Mouse (Mus musculus): ENCODE measurements around the gene Atn1. TPM values are rescaled to one million over a fixed set of nuclear protein-coding genes. Genes with fewer than 3 reads are reported as not detected.

Atn1 gene
- total and polyA plus RNA-seq, 3 experiments: 1.6 to 43.2 TPM; not detected in 1

DNA sequence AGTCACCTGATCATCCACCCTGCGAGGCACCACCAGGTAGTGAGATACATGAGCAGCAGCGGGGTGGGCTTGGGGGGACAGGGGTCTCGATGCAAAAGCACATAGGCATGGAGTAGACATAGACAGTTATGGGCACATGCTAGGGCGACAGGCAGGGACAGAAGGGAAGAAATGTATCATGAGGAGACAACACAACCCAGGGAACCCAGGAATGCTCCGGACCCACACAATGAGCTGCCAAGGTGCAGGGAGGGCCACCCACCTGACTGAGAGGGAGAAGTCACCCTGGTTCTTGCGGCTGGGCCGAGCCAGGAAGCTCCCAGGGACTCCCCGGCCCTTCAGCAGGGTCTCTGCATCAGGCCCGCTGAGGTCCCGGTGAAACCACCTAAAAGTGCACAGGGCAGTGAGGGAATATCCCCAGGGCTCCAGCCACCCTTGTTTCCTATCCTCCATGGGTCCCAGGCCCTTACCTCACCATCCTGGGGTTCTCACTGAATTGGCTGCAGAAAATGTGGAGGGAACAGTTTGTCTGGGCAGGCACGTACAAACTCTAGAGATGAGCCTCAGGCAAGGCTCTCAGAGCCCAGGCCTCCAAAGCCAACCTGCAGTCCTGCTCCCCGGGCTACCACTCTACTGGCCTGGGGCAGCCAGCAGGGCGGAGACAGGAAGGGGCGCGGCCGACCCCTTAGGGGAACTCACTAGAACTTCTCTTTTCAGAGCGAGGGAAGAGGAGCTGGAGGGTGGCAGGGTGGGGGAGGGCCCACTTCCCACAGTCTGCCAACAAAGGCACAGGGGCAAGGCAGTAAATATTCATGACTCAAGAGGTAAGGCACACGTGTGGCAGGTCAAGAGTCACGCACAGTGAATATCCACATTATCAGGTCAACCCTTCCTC is 23.6 kb downstream of the Atn1 start (continued):
- TF ChIP-seq TCF12 (IDR thresholded peaks at IDR 0.05; ENCODE audit: low read depth, low read length): peak; percentile 75
- TF ChIP-seq SIN3A (IDR thresholded peaks at IDR 0.05; ENCODE audit: low read length): peak; percentile 84
- TF ChIP-seq USF1 (IDR thresholded peaks at IDR 0.05; ENCODE audit: low read depth, low read length): peak; percentile 42; the same call in 1 of the 2 replicates
- TF ChIP-seq GATA1 (IDR thresholded peaks at IDR 0.05; ENCODE audit: low read depth, low read length): no peak
- TF ChIP-seq CHD2 (IDR thresholded peaks at IDR 0.05; ENCODE audit: low read length): peak; percentile 42
- no peak for TF ChIP-seq JUND (IDR thresholded peaks at IDR 0.05; ENCODE audit: low read depth, low read length)
- no peak for TF ChIP-seq CTCF (IDR thresholded peaks at IDR 0.05 in 2 of 3, conservative IDR thresholded peaks at IDR 0.05 in 1 of 3; ENCODE audit: control insufficient read depth in 1 of 3, insufficient read depth in 1 of 3, low read depth in 2 of 3, low read length in 3 of 3, poor library complexity in 1 of 3, severe bottlenecking in 1 of 3)
- peak; percentile 88 for TF ChIP-seq NELFE (IDR thresholded peaks at IDR 0.05; ENCODE audit: low read depth, low read length)
- no peak for TF ChIP-seq TAL1 (IDR thresholded peaks at IDR 0.05; ENCODE audit: low read length)
- TF ChIP-seq ETS1 (IDR thresholded peaks at IDR 0.05; ENCODE audit: low read depth, low read length): peak; percentile 72; the same call in 1 of the 2 replicates
- TF ChIP-seq MEF2A (IDR thresholded peaks at IDR 0.05; ENCODE audit: extremely low read depth, insufficient replicate concordance, low read depth, low read length, poor library complexity, severe bottlenecking): no peak
- TF ChIP-seq MAFK (IDR thresholded peaks at IDR 0.05; ENCODE audit: borderline replicate concordance, low read depth, low read length): no peak
- TF ChIP-seq ZNF384 (IDR thresholded peaks at IDR 0.05; ENCODE audit: low read depth, low read length): no peak
- peak; percentile 78 for TF ChIP-seq MXI1 (IDR thresholded peaks at IDR 0.05; ENCODE audit: low read depth, low read length)
- peak; percentile 73 for TF ChIP-seq MYC (IDR thresholded peaks at IDR 0.05; ENCODE audit: low read depth, low read length)

DNA sequence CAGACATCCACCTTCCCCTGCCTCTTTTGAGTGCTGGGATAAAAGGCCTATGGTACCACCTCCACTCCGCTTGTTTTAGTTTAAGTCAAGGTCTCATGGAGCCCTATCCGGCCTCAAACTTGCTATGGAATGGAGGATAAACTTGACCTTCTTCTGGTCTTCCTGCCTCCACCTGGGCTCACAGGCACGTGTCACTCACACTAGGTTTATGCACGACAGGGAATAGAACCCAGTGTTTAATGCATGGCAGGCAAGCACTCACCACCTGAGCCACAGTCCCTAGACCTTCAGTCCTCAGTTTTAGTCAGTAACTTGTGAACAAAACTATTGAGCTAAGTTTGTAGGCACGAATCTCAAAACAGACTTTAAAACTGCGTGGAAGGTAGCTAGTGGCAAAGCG is 25.3 kb downstream of the Atn1 start:
- H3K27ac ChIP-seq (ENCODE audit: control insufficient read depth, low read depth, low read length): no peak overlapping the region
- TF ChIP-seq TCF12 (IDR thresholded peaks at IDR 0.05; ENCODE audit: low read depth, low read length): no peak
- TF ChIP-seq RCOR1 (IDR thresholded peaks at IDR 0.05; ENCODE audit: low read depth, low read length): no peak
- TF ChIP-seq RAD21 (IDR thresholded peaks at IDR 0.05; ENCODE audit: low read depth, low read length): no peak
- no peak for TF ChIP-seq SMC3 (IDR thresholded peaks at IDR 0.05; ENCODE audit: low read depth, low read length)
- no peak for TF ChIP-seq SIN3A (IDR thresholded peaks at IDR 0.05; ENCODE audit: low read length)
- TF ChIP-seq MYC (IDR thresholded peaks at IDR 0.05; ENCODE audit: low read depth, low read length): no peak
- TF ChIP-seq TBP (IDR thresholded peaks at IDR 0.05; ENCODE audit: low read depth, low read length): no peak
- no peak for TF ChIP-seq TAL1 (IDR thresholded peaks at IDR 0.05; ENCODE audit: low read length)
- no peak for TF ChIP-seq ELF1 (IDR thresholded peaks at IDR 0.05; ENCODE audit: low read depth, low read length)
- no peak for TF ChIP-seq JUND (IDR thresholded peaks at IDR 0.05; ENCODE audit: low read depth, low read length)
- no peak for TF ChIP-seq CTCF (IDR thresholded peaks at IDR 0.05 in 2 of 3, conservative IDR thresholded peaks at IDR 0.05 in 1 of 3; ENCODE audit: control insufficient read depth in 1 of 3, insufficient read depth in 1 of 3, low read depth in 2 of 3, low read length in 3 of 3, poor library complexity in 1 of 3, severe bottlenecking in 1 of 3)
- TF ChIP-seq MAFK (IDR thresholded peaks at IDR 0.05; ENCODE audit: borderline replicate concordance, low read depth, low read length): no peak
- no peak for TF ChIP-seq USF1 (IDR thresholded peaks at IDR 0.05; ENCODE audit: low read depth, low read length)
- TF ChIP-seq POLR2AphosphoS5 (IDR thresholded peaks at IDR 0.05; ENCODE audit: borderline replicate concordance, low read depth, low read length): no peak
- no peak for TF ChIP-seq ZMIZ1 (IDR thresholded peaks at IDR 0.05; ENCODE audit: low read depth, low read length)
- no peak for TF ChIP-seq ETS1 (IDR thresholded peaks at IDR 0.05; ENCODE audit: low read depth, low read length)
- no peak for TF ChIP-seq USF2 (IDR thresholded peaks at IDR 0.05; ENCODE audit: borderline replicate concordance in 1 of 2, insufficient read depth in 1 of 2, low read depth in 1 of 2, low read length in 2 of 2)
- no peaks in the 10 kb centered on the region for H3K9me3 ChIP-seq (replicated peaks; ENCODE audit: insufficient read depth, low read length)
- H3K4me1 ChIP-seq (ENCODE audit: control insufficient read depth in 1 of 2, insufficient read depth in 2 of 2, low read length in 2 of 2): peaks cover 14 to 30% of the 10 kb centered on the region in 2 experiments
- H3K27me3 ChIP-seq (ENCODE audit: control insufficient read depth in 1 of 2, insufficient read depth in 2 of 2, low read length in 2 of 2): no peaks in the 10 kb centered on the region
- H3K36me3 ChIP-seq (ENCODE audit: control insufficient read depth in 1 of 2, insufficient read depth in 2 of 2, low read length in 2 of 2): peaks cover 0 to 27% of the 10 kb centered on the region in 2 experiments
- H3K79me2 ChIP-seq (ENCODE audit: control insufficient read depth, insufficient read depth, low read length, poor library complexity): peaks cover 16% of the 10 kb centered on the region
- no peak for DNase-seq (ENCODE audit: low read depth, low spot score)
- H3K9ac ChIP-seq (ENCODE audit: control insufficient read depth, low read depth, low read length, poor library complexity, severe bottlenecking): no peak overlapping the region
- H3K4me3 ChIP-seq (ENCODE audit: control insufficient read depth in 1 of 2, insufficient read depth in 1 of 2, low read depth in 2 of 2, low read length in 2 of 2): no peak overlapping the region
